Mouse (Mus musculus): ENCODE data around the gene Inpp5k. TPM values are rescaled to one million over a fixed set of nuclear protein-coding genes. Genes with fewer than 3 reads are reported as not detected.
A peak's percentile ranks its signal among the peaks of the same experiment; 100 is the strongest.

The Inpp5k gene
- total and polyA plus RNA-seq, 2 experiments from 2014 or later: 43.7 to 50.0 TPM

DNA sequence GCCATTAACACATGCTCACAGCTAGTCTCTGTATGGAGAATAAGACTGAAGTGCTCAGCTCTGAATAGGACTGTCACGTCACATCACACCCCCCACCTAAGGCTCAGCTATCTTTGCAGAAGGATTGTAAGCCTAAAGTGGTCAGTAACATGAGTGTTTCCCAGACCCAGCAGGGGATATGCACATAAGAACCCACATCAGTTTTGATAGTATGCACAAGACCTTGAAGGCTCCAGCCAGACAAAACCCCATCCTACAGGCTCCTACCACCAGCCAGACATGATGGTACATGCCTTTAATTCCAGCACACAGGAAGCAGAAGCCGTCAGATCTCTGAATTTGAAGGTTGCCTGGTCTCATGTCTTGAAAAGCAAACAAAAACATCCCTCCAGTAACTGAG is 20.8 kb upstream of the Inpp5k start:
- 83% methylated on average over 2 of the region's 2 CpGs for WGBS
- DNase-seq (ENCODE audit: low spot score) (no peak), ATAC-seq (ENCODE audit: low FRiP score) (no peak)
- Histone ChIP-seq H3K27ac (ENCODE audit: low read depth, low read length) (no peak overlapping the region), H3K9me3 (ENCODE audit: low read length) (no peaks in the 10 kb centered on the region), H3K4me3 (ENCODE audit: low read depth, low read length) (no peak overlapping the region), H3K27me3 (ENCODE audit: insufficient read depth, low read length) (no peaks in the 10 kb centered on the region), H3K4me1 (ENCODE audit: insufficient read depth, low read length) (no peaks in the 10 kb centered on the region), H3K9ac (replicated peaks; ENCODE audit: low read length, poor library complexity, severe bottlenecking) (no peak overlapping the region), H3K36me3 (ENCODE audit: insufficient read depth, low read length) (peaks cover 46% of the 10 kb centered on the region), H3K4me2 (ENCODE audit: low read depth, low read length, poor library complexity, severe bottlenecking) (no peak overlapping the region)
- TF ChIP-seq CTCF (IDR thresholded peaks at IDR 0.05): no peak

DNA sequence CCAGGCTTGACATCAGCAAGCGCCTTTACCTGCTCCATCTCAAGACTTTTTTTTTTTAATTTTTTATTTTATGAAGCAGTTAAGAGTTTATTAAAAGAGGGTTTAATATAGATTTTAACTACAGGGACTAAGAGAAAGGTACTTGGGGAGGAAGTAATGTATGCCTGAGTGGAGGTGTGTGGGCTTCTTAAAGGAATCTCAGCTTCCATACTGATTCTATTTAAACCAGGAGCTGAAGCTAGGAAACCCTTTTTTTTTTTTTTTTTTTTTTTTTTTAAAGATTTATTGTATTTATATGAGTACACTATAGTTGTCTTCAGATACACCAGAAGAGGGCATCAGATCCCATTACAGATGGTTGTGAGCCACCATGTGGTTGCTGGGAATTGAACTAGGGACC is 16.0 kb upstream of the Inpp5k start:
- Histone ChIP-seq H3K9me3 (ENCODE audit: low read length) (no peaks in the 10 kb centered on the region), H3K4me1 (ENCODE audit: insufficient read depth, low read length) (no peaks in the 10 kb centered on the region), H3K27ac (ENCODE audit: low read depth, low read length) (no peak overlapping the region), H3K4me3 (ENCODE audit: low read depth, low read length) (no peak overlapping the region), H3K27me3 (ENCODE audit: insufficient read depth, low read length) (no peaks in the 10 kb centered on the region), H3K36me3 (ENCODE audit: insufficient read depth, low read length) (peaks cover 26% of the 10 kb centered on the region), H3K9ac (replicated peaks; ENCODE audit: low read length, poor library complexity, severe bottlenecking) (no peak overlapping the region), H3K4me2 (ENCODE audit: low read depth, low read length, poor library complexity, severe bottlenecking) (no peak overlapping the region)
- TF ChIP-seq CTCF (IDR thresholded peaks at IDR 0.05): no peak
- DNase-seq (ENCODE audit: low spot score) (no peak), ATAC-seq (ENCODE audit: low FRiP score) (no peak)
- WGBS: 97% methylated on average over 1 of the region's 1 CpGs

DNA sequence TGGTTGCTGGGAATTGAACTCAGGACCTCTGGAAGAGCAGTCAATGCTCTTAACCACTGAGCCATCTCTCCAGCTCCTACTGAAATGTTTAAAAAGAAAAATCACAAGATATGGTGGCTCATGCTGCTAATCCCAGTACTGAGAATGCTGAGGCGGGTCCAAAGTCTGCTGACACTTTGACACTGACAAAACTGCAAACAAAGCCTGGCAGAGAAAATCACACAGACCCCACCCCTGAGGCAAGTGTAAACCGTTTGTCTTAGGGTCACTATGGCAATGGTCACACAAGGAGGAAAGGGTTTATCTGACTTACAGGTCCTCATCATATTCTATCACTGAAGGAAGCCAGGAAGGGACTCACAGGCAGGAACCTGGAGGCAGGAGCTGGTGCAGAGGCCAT is 15.2 kb upstream of the Inpp5k start:
- Histone ChIP-seq H3K9ac (replicated peaks; ENCODE audit: low read length, poor library complexity, severe bottlenecking) (no peak overlapping the region), H3K4me2 (ENCODE audit: low read depth, low read length, poor library complexity, severe bottlenecking) (no peak overlapping the region), H3K27me3 (ENCODE audit: insufficient read depth, low read length) (no peaks in the 10 kb centered on the region), H3K4me3 (ENCODE audit: low read depth, low read length) (no peak overlapping the region), H3K36me3 (ENCODE audit: insufficient read depth, low read length) (peaks cover 27% of the 10 kb centered on the region), H3K4me1 (ENCODE audit: insufficient read depth, low read length) (no peaks in the 10 kb centered on the region), H3K9me3 (ENCODE audit: low read length) (no peaks in the 10 kb centered on the region), H3K27ac (ENCODE audit: low read depth, low read length) (no peak overlapping the region)
- DNase-seq (ENCODE audit: low spot score) (no peak), ATAC-seq (ENCODE audit: low FRiP score) (no peak)
- TF ChIP-seq CTCF (IDR thresholded peaks at IDR 0.05): no peak
- WGBS: 91% methylated on average over 2 of the region's 2 CpGs

DNA sequence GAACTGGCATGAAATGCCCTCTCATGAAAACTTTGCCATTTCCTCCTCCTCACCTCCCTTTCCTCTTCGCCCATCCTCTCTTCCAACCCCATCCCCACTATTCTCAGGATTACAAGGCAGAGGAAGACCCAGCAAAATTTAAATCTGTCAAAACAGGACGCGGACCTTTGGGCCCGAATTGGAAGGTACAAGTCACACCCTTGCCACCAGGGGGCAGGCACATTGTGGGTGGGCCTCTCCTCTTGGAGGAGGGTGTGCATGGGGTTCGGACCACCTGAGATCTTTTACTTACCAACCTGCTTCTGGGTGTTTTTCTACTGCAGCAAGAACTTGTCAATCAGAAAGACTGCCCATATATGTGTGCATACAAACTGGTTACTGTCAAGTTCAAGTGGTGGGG is 11.7 kb upstream of the Inpp5k start:
- Histone ChIP-seq H3K27me3 (ENCODE audit: insufficient read depth, low read length) (no peaks in the 10 kb centered on the region), H3K4me1 (ENCODE audit: insufficient read depth, low read length) (no peaks in the 10 kb centered on the region), H3K4me2 (ENCODE audit: low read depth, low read length, poor library complexity, severe bottlenecking) (no peak overlapping the region), H3K9ac (replicated peaks; ENCODE audit: low read length, poor library complexity, severe bottlenecking) (no peak overlapping the region), H3K27ac (ENCODE audit: low read depth, low read length) (no peak overlapping the region), H3K4me3 (ENCODE audit: low read depth, low read length) (no peak overlapping the region), H3K36me3 (ENCODE audit: insufficient read depth, low read length) (peaks cover 30% of the 10 kb centered on the region), H3K9me3 (ENCODE audit: low read length) (no peaks in the 10 kb centered on the region)
- WGBS: 89% methylated on average over 5 of the region's 5 CpGs
- TF ChIP-seq CTCF (IDR thresholded peaks at IDR 0.05): peak; percentile 49
- no peak for ATAC-seq (ENCODE audit: low FRiP score)
- no peak for DNase-seq (ENCODE audit: low spot score)

DNA sequence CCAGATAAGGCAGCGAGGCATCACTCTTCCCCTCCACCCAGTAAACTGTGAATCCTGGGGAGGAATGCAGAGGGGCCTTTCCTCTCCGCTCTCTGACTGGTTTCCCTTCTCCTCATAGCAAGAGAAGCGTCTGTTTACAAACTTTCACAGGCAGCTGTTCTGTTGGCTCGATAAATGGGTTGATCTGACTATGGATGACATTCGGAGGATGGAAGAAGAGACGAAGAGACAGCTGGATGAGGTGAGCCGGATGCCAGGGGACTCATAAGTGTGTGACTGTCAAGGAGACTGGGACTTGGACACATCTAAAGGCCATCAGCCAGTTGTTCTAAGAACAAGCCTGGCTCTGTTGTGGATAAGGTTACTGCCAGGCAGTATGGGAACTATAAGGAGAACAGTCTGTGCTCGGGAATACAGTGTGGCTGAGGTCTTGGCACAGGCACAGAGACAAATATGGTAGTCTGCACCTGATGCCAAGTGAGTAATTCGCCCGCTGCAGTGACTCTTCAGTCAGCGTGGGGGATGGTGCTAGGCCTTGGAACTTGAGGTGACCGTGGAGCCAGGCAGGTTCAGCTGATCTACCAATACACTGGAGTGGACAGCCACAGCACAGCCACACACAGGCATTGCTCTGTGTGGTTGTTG is 10.5 kb upstream of the Inpp5k start:
- Histone ChIP-seq H3K4me3 (ENCODE audit: low read depth, low read length) (no peak overlapping the region), H3K4me1 (ENCODE audit: insufficient read depth, low read length) (no peaks in the 10 kb centered on the region), H3K27ac (ENCODE audit: low read depth, low read length) (no peak overlapping the region), H3K4me2 (ENCODE audit: low read depth, low read length, poor library complexity, severe bottlenecking) (no peak overlapping the region), H3K36me3 (ENCODE audit: insufficient read depth, low read length) (peaks cover 32% of the 10 kb centered on the region), H3K9me3 (ENCODE audit: low read length) (no peaks in the 10 kb centered on the region), H3K27me3 (ENCODE audit: insufficient read depth, low read length) (no peaks in the 10 kb centered on the region), H3K9ac (replicated peaks; ENCODE audit: low read length, poor library complexity, severe bottlenecking) (no peak overlapping the region)
- WGBS: 93% methylated on average over 12 of the region's 12 CpGs
- DNase-seq (ENCODE audit: low spot score) (peak; percentile 16), ATAC-seq (ENCODE audit: low FRiP score) (no peak)
- no peak for TF ChIP-seq CTCF (IDR thresholded peaks at IDR 0.05)

DNA sequence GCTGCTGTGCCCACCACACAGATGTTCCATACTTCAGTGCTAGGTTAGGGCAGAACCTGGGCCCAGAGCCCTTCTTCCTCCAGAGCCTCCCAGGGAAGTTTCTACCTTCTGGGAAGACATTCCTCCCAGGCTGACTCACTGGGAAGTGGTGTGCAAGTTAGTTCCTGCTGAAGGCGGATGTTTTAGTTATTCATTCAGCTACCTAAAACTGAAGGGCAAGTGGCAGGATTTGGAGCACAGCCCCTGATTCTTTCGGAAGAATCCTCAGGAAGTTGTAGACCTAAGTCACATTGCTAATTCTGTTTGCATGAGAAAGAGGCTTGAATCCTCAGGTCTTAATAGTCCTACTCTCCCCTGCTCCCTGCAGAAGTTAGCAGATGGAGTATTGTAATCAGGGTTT is 9.4 kb upstream of the Inpp5k start:
- Histone ChIP-seq H3K4me3 (ENCODE audit: low read depth, low read length) (no peak overlapping the region), H3K27me3 (ENCODE audit: insufficient read depth, low read length) (no peaks in the 10 kb centered on the region), H3K4me1 (ENCODE audit: insufficient read depth, low read length) (no peaks in the 10 kb centered on the region), H3K9me3 (ENCODE audit: low read length) (no peaks in the 10 kb centered on the region), H3K36me3 (ENCODE audit: insufficient read depth, low read length) (peaks cover 41% of the 10 kb centered on the region), H3K4me2 (ENCODE audit: low read depth, low read length, poor library complexity, severe bottlenecking) (no peak overlapping the region), H3K27ac (ENCODE audit: low read depth, low read length) (no peak overlapping the region), H3K9ac (replicated peaks; ENCODE audit: low read length, poor library complexity, severe bottlenecking) (no peak overlapping the region)
- WGBS: 88% methylated on average over 2 of the region's 2 CpGs
- DNase-seq (ENCODE audit: low spot score) (no peak), ATAC-seq (ENCODE audit: low FRiP score) (no peak)
- TF ChIP-seq CTCF (IDR thresholded peaks at IDR 0.05): no peak
